Mouse (Mus musculus): ENCODE data around the gene Ddah2. TPM values are rescaled to one million over a fixed set of nuclear protein-coding genes. Genes with fewer than 3 reads are reported as not detected.

Ddah2 gene
- polyA plus RNA-seq, 1 experiment from 2014 or later = 375 TPM

- WGBS = 85% methylated on average over 7 of the region's 7 CpGs
- Histone ChIP-seq H3K4me3 (replicated peaks; ENCODE audit: low read depth, low read length) (no peak within 1 kb of the TSS), H3K27ac (replicated peaks; ENCODE audit: low read depth, low read length) (no peak within 1 kb of the TSS), H3K4me1 (ENCODE audit: control insufficient read depth, insufficient read depth, low read length) (peaks cover 6% of the 10 kb centered on the region), H3K9me3 (ENCODE audit: control insufficient read depth, low read length) (no peaks in the 10 kb centered on the region), H3K9ac (replicated peaks; ENCODE audit: low read length) (no peak within 1 kb of the TSS), H3K36me3 (ENCODE audit: control insufficient read depth, insufficient read depth, low read length) (no peaks in the 10 kb centered on the region), H3K27me3 (ENCODE audit: control insufficient read depth, insufficient read depth, low read length) (no peaks in the 10 kb centered on the region), H3K4me2 (ENCODE audit: low read length) (no peak within 1 kb of the TSS)
- DNase-seq (no peak), ATAC-seq (ENCODE audit: low FRiP score, low TSS enrichment) (no peak)
These were observed 26.5 kb downstream of the Ddah2 start, which contains the start of gene Ly6g6f for GRCm38 (mm10) chr17:35085208-35085865. TSS of gene Ly6g6f (minus strand) at chr17:35085610.

GRCm38 (mm10) chr17:35088151-35088550 lies 29.3 kb downstream of the Ddah2 start:
- Histone ChIP-seq H3K4me1 (ENCODE audit: control insufficient read depth, insufficient read depth, low read length) (peaks cover 12% of the 10 kb centered on the region), H3K4me2 (ENCODE audit: low read length) (no peak overlapping the region), H3K36me3 (ENCODE audit: control insufficient read depth, insufficient read depth, low read length) (peaks cover 17% of the 10 kb centered on the region), H3K27me3 (ENCODE audit: control insufficient read depth, insufficient read depth, low read length) (no peaks in the 10 kb centered on the region), H3K9ac (replicated peaks; ENCODE audit: low read length) (no peak overlapping the region), H3K9me3 (ENCODE audit: control insufficient read depth, low read length) (no peaks in the 10 kb centered on the region), H3K27ac (replicated peaks; ENCODE audit: low read depth, low read length) (no peak overlapping the region), H3K4me3 (replicated peaks; ENCODE audit: low read depth, low read length) (no peak overlapping the region)
- WGBS = 53% methylated on average over 2 of the region's 2 CpGs
- ATAC-seq (ENCODE audit: low FRiP score, low TSS enrichment) = no peak
- DNase-seq = no peak

- peaks cover 26% of the 10 kb centered on the region for H3K36me3 ChIP-seq (ENCODE audit: control insufficient read depth, insufficient read depth, low read length)
- WGBS = 3% methylated on average over 66 of the region's 67 CpGs
- ATAC-seq (ENCODE audit: low FRiP score, low TSS enrichment) (peak; percentile 98), DNase-seq (peak; percentile 97)
- H3K27me3 ChIP-seq (ENCODE audit: control insufficient read depth, insufficient read depth, low read length) = no peaks in the 10 kb centered on the region
- H3K4me2 ChIP-seq (ENCODE audit: low read length) = peak within 1 kb of the TSS; percentile 76
- H3K9ac ChIP-seq (replicated peaks; ENCODE audit: low read length) = peak within 1 kb of the TSS; percentile 93
- peaks cover 12% of the 10 kb centered on the region for H3K4me1 ChIP-seq (ENCODE audit: control insufficient read depth, insufficient read depth, low read length)
- peak within 1 kb of the TSS; percentile 98 for H3K27ac ChIP-seq (replicated peaks; ENCODE audit: low read depth, low read length)
- no peaks in the 10 kb centered on the region for H3K9me3 ChIP-seq (ENCODE audit: control insufficient read depth, low read length)
- H3K4me3 ChIP-seq (replicated peaks; ENCODE audit: low read depth, low read length) = peak within 1 kb of the TSS; percentile 61
These were observed 30.2 kb downstream of the Ddah2 start, which contains the start of gene Abhd16a for GRCm38 (mm10) chr17:35088825-35089644. TSS of gene Abhd16a (plus strand) at chr17:35089263.

- H3K9ac ChIP-seq (replicated peaks; ENCODE audit: low read length) = peak overlapping the region; percentile 93
- ATAC-seq (ENCODE audit: low FRiP score, low TSS enrichment) (no peak), DNase-seq (peak; percentile 21)
- no peaks in the 10 kb centered on the region for H3K9me3 ChIP-seq (ENCODE audit: control insufficient read depth, low read length)
- peaks cover 38% of the 10 kb centered on the region for H3K36me3 ChIP-seq (ENCODE audit: control insufficient read depth, insufficient read depth, low read length)
- H3K4me1 ChIP-seq (ENCODE audit: control insufficient read depth, insufficient read depth, low read length) = peaks cover 12% of the 10 kb centered on the region
- H3K4me2 ChIP-seq (ENCODE audit: low read length) = peak overlapping the region; percentile 76
- 67% methylated on average over 8 of the region's 8 CpGs for WGBS
- no peaks in the 10 kb centered on the region for H3K27me3 ChIP-seq (ENCODE audit: control insufficient read depth, insufficient read depth, low read length)
- H3K27ac ChIP-seq (replicated peaks; ENCODE audit: low read depth, low read length) = peak overlapping the region; percentile 45; the same call in 1 of the 2 replicates
- peak overlapping the region; percentile 61 for H3K4me3 ChIP-seq (replicated peaks; ENCODE audit: low read depth, low read length)
These were observed 31.5 kb downstream of the Ddah2 start for GRCm38 (mm10) chr17:35090166-35090932.

GRCm38 (mm10) chr17:35092403-35093198 lies 33.8 kb downstream of the Ddah2 start:
- Histone ChIP-seq H3K36me3 (ENCODE audit: control insufficient read depth, insufficient read depth, low read length) (peaks cover 60% of the 10 kb centered on the region), H3K4me3 (replicated peaks; ENCODE audit: low read depth, low read length) (no peak overlapping the region), H3K27me3 (ENCODE audit: control insufficient read depth, insufficient read depth, low read length) (no peaks in the 10 kb centered on the region), H3K4me1 (ENCODE audit: control insufficient read depth, insufficient read depth, low read length) (peaks cover 12% of the 10 kb centered on the region), H3K4me2 (ENCODE audit: low read length) (no peak overlapping the region), H3K27ac (replicated peaks; ENCODE audit: low read depth, low read length) (no peak overlapping the region), H3K9ac (replicated peaks; ENCODE audit: low read length) (no peak overlapping the region), H3K9me3 (ENCODE audit: control insufficient read depth, low read length) (no peaks in the 10 kb centered on the region)
- no peak for ATAC-seq (ENCODE audit: low FRiP score, low TSS enrichment)
- DNase-seq = no peak
- WGBS = 91% methylated on average over 14 of the region's 14 CpGs

- Histone ChIP-seq H3K27ac (replicated peaks; ENCODE audit: low read depth, low read length) (no peak overlapping the region), H3K4me1 (ENCODE audit: control insufficient read depth, insufficient read depth, low read length) (peaks cover 11% of the 10 kb centered on the region), H3K4me3 (replicated peaks; ENCODE audit: low read depth, low read length) (no peak overlapping the region), H3K4me2 (ENCODE audit: low read length) (no peak overlapping the region), H3K27me3 (ENCODE audit: control insufficient read depth, insufficient read depth, low read length) (no peaks in the 10 kb centered on the region), H3K36me3 (ENCODE audit: control insufficient read depth, insufficient read depth, low read length) (peaks cover 78% of the 10 kb centered on the region), H3K9me3 (ENCODE audit: control insufficient read depth, low read length) (no peaks in the 10 kb centered on the region), H3K9ac (replicated peaks; ENCODE audit: low read length) (no peak overlapping the region)
- WGBS = 93% methylated on average over 15 of the region's 15 CpGs
- DNase-seq = no peak
- no peak for ATAC-seq (ENCODE audit: low FRiP score, low TSS enrichment)
These were observed 35.9 kb downstream of the Ddah2 start for GRCm38 (mm10) chr17:35094475-35095365.

- no peaks in the 10 kb centered on the region for H3K9me3 ChIP-seq (ENCODE audit: control insufficient read depth, low read length)
- no peak overlapping the region for H3K27ac ChIP-seq (replicated peaks; ENCODE audit: low read depth, low read length)
- 83% methylated on average over 12 of the region's 12 CpGs for WGBS
- ATAC-seq (ENCODE audit: low FRiP score, low TSS enrichment) (no peak), DNase-seq (no peak)
- H3K4me2 ChIP-seq (ENCODE audit: low read length) = no peak overlapping the region
- no peak overlapping the region for H3K9ac ChIP-seq (replicated peaks; ENCODE audit: low read length)
- no peaks in the 10 kb centered on the region for H3K27me3 ChIP-seq (ENCODE audit: control insufficient read depth, insufficient read depth, low read length)
- peaks cover 94% of the 10 kb centered on the region for H3K36me3 ChIP-seq (ENCODE audit: control insufficient read depth, insufficient read depth, low read length)
- H3K4me3 ChIP-seq (replicated peaks; ENCODE audit: low read depth, low read length) = no peak overlapping the region
- no peaks in the 10 kb centered on the region for H3K4me1 ChIP-seq (ENCODE audit: control insufficient read depth, insufficient read depth, low read length)
These were observed 37.8 kb downstream of the Ddah2 start for GRCm38 (mm10) chr17:35096597-35096996.

Measured in midbrain, embryonic 14.5 days (tissue).